Mouse (Mus musculus) forebrain, embryonic 15.5 days (tissue): Measurements from ENCODE around the gene Hmgcs1. TPM values are rescaled to one million over a fixed set of nuclear protein-coding genes. Genes with fewer than 3 reads are reported as not detected.

Source experiments
- ATAC-seq: fragments of 200-750 bp; cut with Nextera tagmentation; replicated peaks from 2 replicates; pipeline ENCODE4 v1.8.0; 2017; ENCODE audit warnings: mild to moderate bottlenecking, moderate TSS enrichment, moderate library complexity
- H3K27ac ChIP-seq: fragments of 300-500 bp; sonication (generic); replicated peaks from 2 replicates; pipeline ENCODE4 v1.5.1; 2015; ENCODE audit warnings: mild to moderate bottlenecking, inconsistent platforms
- H3K27me3 ChIP-seq: fragments of 300-500 bp; sonication (generic); 2 replicates; pipeline ENCODE4 v1.6.1; 2015; ENCODE audit warnings: inconsistent platforms
- H3K36me3 ChIP-seq: fragments of 300-500 bp; sonication (generic); 2 replicates; pipeline ENCODE4 v1.6.1; 2015; ENCODE audit warnings: mild to moderate bottlenecking, inconsistent platforms
- H3K4me1 ChIP-seq: fragments of 300-500 bp; sonication (generic); 2 replicates; pipeline ENCODE4 v1.6.1; 2015; ENCODE audit warnings: inconsistent platforms
- H3K4me2 ChIP-seq: fragments of 300-500 bp; sonication (generic); replicated peaks from 2 replicates; pipeline ENCODE4 v1.6.1; 2015; ENCODE audit warnings: mild to moderate bottlenecking, inconsistent platforms
- H3K4me3 ChIP-seq: fragments of 300-500 bp; sonication (generic); 2 replicates; pipeline ENCODE4 v1.5.1; 2015; ENCODE audit warnings: mild to moderate bottlenecking, inconsistent platforms
- H3K9ac ChIP-seq: fragments of 300-500 bp; sonication (generic); replicated peaks from 2 replicates; pipeline ENCODE4 v1.6.1; 2015; ENCODE audit warnings: mild to moderate bottlenecking, inconsistent platforms
- H3K9me3 ChIP-seq: fragments of 300-500 bp; sonication (generic); 2 replicates; pipeline ENCODE4 v1.6.1; 2016; ENCODE audit warnings: inconsistent platforms
- WGBS: fragments of 180-500 bp; shearing (Covaris S2); methylation state at CpG from one replicate; pipeline ENCODE4 v1.1.7; 2015; ENCODE audit warnings: mixed read lengths; 5-methylcytosine and 5-hydroxymethylcytosine counted together
- polyA plus RNA-seq: library from polyadenylated mRNA; unstranded; fragments of >200 nt; fragmentation: Nextera tagmentation; extraction: Ambion mirVana; gene quantifications from 2 replicates; pipeline ENCODE4 v1.2.1, GENCODE M21; 2015

The Hmgcs1 gene
- polyA plus RNA-seq, 1 experiment from 2014 or later, result 395 TPM

DNA sequence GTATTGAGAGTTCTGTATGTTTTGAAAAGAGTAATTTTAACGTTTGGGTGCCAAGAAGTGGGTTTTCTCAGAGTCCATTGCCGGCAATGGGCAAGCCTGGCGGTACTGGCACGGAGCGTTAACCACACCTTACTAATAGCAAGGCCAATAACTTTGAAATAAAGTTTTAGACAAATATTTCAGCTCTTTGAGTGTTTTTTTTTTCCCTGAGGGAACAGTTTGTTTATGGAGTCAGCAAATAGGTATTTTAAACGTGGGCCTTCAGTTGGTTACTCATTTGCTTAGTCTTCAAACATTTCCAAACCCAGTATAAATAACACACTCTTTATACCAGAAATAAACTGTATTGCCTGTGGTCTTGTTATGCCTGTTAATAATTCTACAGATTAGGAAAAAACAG lies 17.7 kb downstream of the Hmgcs1 start:
- 92% methylated on average over 6 of the region's 6 CpGs for WGBS
- Histone ChIP-seq H3K9me3 (no peaks in the 10 kb centered on the region), H3K4me1 (no peaks in the 10 kb centered on the region), H3K27ac (no peak overlapping the region), H3K4me3 (no peak overlapping the region), H3K9ac (no peak overlapping the region), H3K27me3 (no peaks in the 10 kb centered on the region), H3K4me2 (no peak overlapping the region), H3K36me3 (peaks cover 79% of the 10 kb centered on the region)
- ATAC-seq, result no peak

DNA sequence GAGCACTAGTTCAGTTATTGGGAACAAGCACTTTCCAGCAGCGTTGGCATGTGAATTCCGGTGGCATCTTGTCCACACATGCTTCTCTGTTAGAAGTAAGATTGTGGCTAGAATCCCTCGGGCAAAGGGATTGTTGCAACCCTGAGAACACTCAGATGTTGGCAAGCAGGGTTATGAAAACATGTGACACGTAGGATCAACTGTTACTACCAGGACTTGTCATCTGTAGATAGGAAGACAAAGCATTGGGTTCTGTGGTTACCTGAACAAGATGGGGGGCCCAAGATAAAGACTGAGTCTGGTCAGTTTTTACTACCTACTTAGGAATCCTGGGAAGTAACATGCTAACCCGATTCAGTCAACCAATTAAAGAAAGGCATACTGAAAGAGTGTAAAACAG lies 18.8 kb downstream of the Hmgcs1 start:
- 89% methylated on average over 5 of the region's 5 CpGs for WGBS
- Histone ChIP-seq H3K9me3 (no peaks in the 10 kb centered on the region), H3K27ac (no peak overlapping the region), H3K36me3 (peaks cover 70% of the 10 kb centered on the region), H3K9ac (no peak overlapping the region), H3K4me1 (no peaks in the 10 kb centered on the region), H3K4me2 (no peak overlapping the region), H3K4me3 (no peak overlapping the region), H3K27me3 (no peaks in the 10 kb centered on the region)
- ATAC-seq, result no peak

DNA sequence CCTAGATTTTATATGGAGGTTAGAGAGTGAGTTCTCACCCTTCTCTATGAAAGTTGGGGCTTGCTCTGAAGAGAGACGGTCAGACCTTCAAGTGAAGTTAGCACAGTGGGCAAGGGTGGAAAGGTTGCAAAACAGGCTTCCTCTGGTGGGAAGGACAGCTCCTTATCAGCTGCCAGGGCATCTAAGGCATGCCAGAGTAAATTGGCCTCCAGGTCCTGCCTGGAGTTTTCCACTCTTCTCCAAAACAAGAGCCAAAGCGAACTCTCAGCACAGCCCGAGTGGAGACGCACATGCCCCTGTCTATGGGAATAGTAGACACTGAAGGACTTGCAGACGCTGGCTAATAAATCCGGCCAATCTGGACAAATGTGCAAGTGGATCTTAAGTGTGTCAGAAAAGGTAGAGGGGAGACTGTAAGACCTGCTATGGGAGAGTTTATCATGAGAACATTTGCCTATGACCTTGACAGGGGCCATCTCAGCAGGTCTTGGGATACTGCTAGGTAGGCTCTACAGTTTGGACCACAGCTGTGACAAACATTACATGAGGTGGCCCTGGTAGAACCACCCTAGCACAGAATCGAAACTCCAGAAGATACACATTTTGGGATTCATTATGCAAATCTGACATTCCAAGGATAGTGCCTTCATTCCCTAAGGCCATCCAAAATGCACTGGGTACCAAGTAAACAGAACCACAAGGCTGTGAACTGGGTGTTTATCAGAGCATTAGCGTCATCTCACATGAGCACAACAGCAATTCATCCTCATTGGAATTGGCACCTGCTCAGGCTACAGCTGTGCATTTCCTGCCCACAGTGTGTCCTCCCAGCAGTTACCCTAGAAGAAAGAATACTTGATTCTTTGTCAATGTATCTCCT lies 19.4 kb downstream of the Hmgcs1 start:
- no peak overlapping the region for H3K27ac ChIP-seq
- no peak overlapping the region for H3K4me3 ChIP-seq
- no peak overlapping the region for H3K9ac ChIP-seq
- no peaks in the 10 kb centered on the region for H3K27me3 ChIP-seq
- H3K4me2 ChIP-seq, result no peak overlapping the region
- H3K36me3 ChIP-seq, result peaks cover 64% of the 10 kb centered on the region
- no peaks in the 10 kb centered on the region for H3K9me3 ChIP-seq
- no peaks in the 10 kb centered on the region for H3K4me1 ChIP-seq
- no peak; the same call in 1 of the 2 replicates for ATAC-seq
- WGBS, result 90% methylated on average over 8 of the region's 8 CpGs

DNA sequence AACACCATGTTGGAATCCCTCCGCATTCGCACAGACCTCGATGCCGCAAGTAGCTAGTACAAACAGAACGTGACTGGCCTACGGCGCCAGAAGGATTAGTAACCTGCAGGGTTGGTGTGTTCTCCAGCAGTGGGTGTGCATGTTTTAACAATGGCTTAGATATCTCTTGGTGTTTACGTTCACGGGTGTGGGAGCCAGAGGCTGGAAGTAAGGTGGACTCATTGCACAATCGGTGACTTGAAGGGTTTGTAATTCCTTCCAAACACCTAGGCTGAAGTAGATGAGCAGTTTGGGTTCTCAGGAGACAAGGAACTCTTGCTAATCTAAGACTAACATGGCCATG lies 20.1 kb downstream of the Hmgcs1 start:
- no peaks in the 10 kb centered on the region for H3K9me3 ChIP-seq
- no peak overlapping the region for H3K4me2 ChIP-seq
- no peak for ATAC-seq
- H3K9ac ChIP-seq, result no peak overlapping the region
- no peaks in the 10 kb centered on the region for H3K4me1 ChIP-seq
- H3K27me3 ChIP-seq, result no peaks in the 10 kb centered on the region
- peaks cover 58% of the 10 kb centered on the region for H3K36me3 ChIP-seq
- 85% methylated on average over 10 of the region's 10 CpGs for WGBS
- H3K4me3 ChIP-seq, result no peak overlapping the region
- H3K27ac ChIP-seq, result no peak overlapping the region

DNA sequence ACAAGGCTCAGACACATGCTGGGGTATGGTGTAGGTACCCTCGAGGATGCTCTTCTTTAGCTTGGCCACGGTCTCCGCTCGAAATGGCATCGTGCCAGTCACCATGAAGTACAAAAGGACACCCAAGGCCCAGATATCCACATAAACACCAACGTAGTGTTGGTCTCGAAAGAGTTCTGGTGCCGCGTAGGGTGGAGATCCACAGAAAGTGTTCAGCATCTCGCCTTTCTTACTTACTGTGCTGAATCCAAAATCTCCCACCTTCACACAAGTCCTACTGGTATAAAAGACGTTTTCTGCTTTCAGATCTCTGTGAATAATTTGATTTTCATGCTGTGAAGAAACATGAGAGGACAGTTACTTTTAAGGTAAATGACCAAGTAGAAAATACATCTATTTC lies 22.3 kb downstream of the Hmgcs1 start:
- H3K4me2 ChIP-seq, result no peak overlapping the region
- no peaks in the 10 kb centered on the region for H3K27me3 ChIP-seq
- no peaks in the 10 kb centered on the region for H3K9me3 ChIP-seq
- no peak overlapping the region for H3K9ac ChIP-seq
- H3K4me3 ChIP-seq, result no peak overlapping the region
- 90% methylated on average over 11 of the region's 11 CpGs for WGBS
- no peak overlapping the region for H3K27ac ChIP-seq
- H3K36me3 ChIP-seq, result peaks cover 40% of the 10 kb centered on the region
- ATAC-seq, result no peak
- H3K4me1 ChIP-seq, result no peaks in the 10 kb centered on the region

DNA sequence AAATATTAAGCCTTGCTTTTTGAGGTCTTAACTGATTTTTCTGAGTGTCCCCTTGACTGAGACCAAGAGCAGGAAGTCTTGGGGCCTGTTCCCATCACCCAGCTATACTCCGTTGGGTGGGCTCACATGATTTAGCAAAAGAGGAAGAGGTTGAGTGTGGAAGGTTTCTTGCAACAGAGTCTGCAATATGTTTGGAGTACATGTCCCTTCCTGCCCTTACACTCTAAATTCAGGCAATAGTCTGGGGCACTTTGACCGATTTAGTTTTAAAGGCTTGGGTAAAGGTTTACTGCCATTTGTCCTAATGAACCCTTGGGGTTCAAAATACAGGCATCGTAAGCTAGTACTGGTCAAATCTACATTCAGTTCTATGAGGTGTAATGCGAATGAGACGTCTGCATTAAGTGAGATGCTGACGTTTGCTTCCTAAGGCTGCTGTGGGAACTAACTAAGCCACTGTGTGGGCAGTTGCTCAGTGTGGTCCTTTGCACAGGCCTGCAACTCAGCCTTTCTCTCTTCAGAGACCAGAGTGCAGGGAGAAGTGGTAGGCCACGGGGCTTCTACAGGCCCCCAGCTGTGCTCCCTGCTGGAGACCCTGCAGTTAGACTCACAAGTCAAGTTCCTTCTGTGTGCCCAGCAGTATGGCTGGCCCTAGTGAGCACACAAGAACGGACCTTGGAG lies 23.1 kb downstream of the Hmgcs1 start:
- H3K9me3 ChIP-seq, result no peaks in the 10 kb centered on the region
- H3K9ac ChIP-seq, result no peak overlapping the region
- no peak overlapping the region for H3K4me3 ChIP-seq
- H3K4me2 ChIP-seq, result no peak overlapping the region
- H3K27ac ChIP-seq, result no peak overlapping the region
- peaks cover 35% of the 10 kb centered on the region for H3K36me3 ChIP-seq
- WGBS, result 75% methylated on average over 8 of the region's 8 CpGs
- 0 out of 2 replicates have a peak, but pooled peaks have one; percentile 12 for ATAC-seq
- H3K27me3 ChIP-seq, result no peaks in the 10 kb centered on the region
- H3K4me1 ChIP-seq, result no peaks in the 10 kb centered on the region

DNA sequence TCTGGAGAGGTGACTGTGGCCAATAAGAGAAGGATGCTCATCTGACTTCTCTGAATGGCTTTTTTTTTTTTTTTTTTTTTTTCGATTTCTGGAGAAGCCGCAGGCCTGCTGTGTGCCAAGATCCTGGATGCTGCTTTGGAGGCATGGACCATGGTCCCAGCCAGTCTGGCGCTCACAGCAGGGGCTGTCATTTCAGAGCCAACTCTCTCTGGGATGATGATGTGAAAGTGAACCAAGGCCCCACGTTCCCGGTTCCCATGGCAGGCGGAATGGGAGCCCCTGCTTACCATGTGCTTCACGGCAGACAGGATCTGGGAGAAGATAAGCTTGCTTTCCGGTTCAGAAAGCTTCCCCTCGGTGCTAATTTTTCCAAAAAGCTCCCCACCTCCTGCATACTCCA lies 23.6 kb downstream of the Hmgcs1 start:
- H3K4me2 ChIP-seq, result no peak overlapping the region
- H3K36me3 ChIP-seq, result peaks cover 30% of the 10 kb centered on the region
- H3K9me3 ChIP-seq, result no peaks in the 10 kb centered on the region
- no peaks in the 10 kb centered on the region for H3K4me1 ChIP-seq
- no peak overlapping the region for H3K4me3 ChIP-seq
- peak; percentile 49 for ATAC-seq
- no peak overlapping the region for H3K9ac ChIP-seq
- 69% methylated on average over 9 of the region's 9 CpGs for WGBS
- no peaks in the 10 kb centered on the region for H3K27me3 ChIP-seq
- H3K27ac ChIP-seq, result no peak overlapping the region

DNA sequence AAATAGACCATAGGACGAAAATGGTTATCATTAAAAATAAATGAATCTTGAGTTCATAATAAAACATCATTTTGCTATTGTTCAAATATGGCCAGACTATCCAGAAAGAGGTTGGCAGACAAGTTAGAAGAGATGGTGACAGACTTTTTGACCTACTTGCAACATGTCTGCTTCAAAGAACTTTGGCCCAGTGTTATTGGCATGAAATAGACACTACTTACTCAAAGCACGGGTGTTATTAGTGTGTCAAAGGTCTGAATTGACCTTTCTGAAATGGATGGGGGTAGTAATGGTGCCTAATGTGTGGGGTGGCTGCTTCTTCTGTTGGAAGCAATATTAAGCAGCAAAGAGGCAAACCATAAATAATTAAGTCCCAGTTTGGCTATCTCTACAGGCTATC lies 25.9 kb downstream of the Hmgcs1 start:
- no peak for ATAC-seq
- Histone ChIP-seq H3K4me2 (no peak overlapping the region), H3K36me3 (0 out of 2 replicates have a peak, but pooled peaks cover 9% of the 10 kb centered on the region), H3K9ac (no peak overlapping the region), H3K4me1 (no peaks in the 10 kb centered on the region), H3K4me3 (no peak overlapping the region), H3K27ac (no peak overlapping the region), H3K27me3 (no peaks in the 10 kb centered on the region), H3K9me3 (no peaks in the 10 kb centered on the region)
- WGBS, result 90% methylated on average over 2 of the region's 2 CpGs

DNA sequence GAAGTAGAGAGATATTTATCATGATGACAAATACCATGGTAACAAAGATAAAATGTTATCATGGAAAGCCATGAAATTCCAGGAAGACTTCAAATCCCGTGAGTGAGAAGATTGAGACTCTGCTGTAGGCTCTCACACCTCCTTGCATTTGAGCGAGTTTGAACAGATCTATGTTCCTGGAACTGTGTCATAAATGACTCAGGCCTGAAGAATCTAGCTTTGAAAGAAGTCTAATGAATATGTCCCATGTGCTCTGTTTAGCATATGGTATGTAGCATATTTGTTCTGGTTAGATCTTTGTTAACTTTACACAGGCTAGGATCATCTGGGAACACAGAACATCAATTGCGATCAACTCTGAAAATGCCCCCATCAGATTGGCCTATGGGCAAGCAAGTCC lies 32.3 kb downstream of the Hmgcs1 start:
- no peak for ATAC-seq
- Histone ChIP-seq H3K4me3 (no peak overlapping the region), H3K27ac (no peak overlapping the region), H3K4me1 (no peaks in the 10 kb centered on the region), H3K4me2 (no peak overlapping the region), H3K9ac (no peak overlapping the region), H3K36me3 (no peaks in the 10 kb centered on the region), H3K9me3 (no peaks in the 10 kb centered on the region), H3K27me3 (no peaks in the 10 kb centered on the region)
- 93% methylated on average over 3 of the region's 3 CpGs for WGBS

DNA sequence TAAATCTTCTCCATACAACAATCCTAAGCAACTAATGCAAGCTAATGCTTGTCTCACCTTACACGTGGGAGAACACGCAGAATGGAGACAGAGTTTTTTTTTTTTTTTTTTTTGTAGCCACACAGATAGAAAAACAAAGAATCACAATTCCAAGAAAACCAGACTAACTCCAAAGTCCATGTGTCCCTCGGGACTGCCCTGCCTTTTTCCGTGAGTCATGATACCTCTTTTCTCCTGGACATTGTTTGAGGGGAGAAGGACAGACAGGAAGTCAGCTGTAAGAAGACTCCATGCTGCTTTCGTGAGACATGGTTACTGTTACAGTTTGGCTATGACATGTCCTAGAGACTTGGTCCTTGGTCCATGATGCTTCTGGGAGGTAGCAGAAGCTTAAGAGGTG lies 33.2 kb downstream of the Hmgcs1 start:
- Histone ChIP-seq H3K9me3 (no peaks in the 10 kb centered on the region), H3K27ac (no peak overlapping the region), H3K9ac (no peak overlapping the region), H3K36me3 (no peaks in the 10 kb centered on the region), H3K4me1 (no peaks in the 10 kb centered on the region), H3K27me3 (no peaks in the 10 kb centered on the region), H3K4me2 (no peak overlapping the region), H3K4me3 (no peak overlapping the region)
- WGBS, result 87% methylated on average over 5 of the region's 5 CpGs
- no peak for ATAC-seq

DNA sequence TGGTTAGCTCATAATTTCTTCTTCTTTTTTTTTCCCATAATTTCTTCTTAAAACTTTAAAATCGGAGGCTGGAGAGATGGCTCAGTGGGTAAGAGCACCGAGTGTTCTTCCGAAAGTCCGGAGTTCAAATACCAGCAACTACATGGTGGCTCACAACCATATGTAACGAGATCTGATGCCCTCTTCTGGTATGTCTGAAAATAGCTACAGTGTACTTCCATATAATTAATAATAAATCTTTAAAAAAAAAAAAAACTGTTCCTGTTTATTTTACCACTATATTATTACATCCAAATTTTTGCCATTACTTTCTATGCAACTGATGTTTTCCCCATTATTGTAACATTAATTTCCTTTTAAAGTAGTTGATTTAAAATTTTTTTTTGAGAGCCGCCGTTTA lies 34.4 kb downstream of the Hmgcs1 start:
- Histone ChIP-seq H3K27ac (no peak overlapping the region), H3K36me3 (no peaks in the 10 kb centered on the region), H3K9ac (no peak overlapping the region), H3K4me1 (no peaks in the 10 kb centered on the region), H3K4me2 (no peak overlapping the region), H3K9me3 (no peaks in the 10 kb centered on the region), H3K4me3 (no peak overlapping the region), H3K27me3 (no peaks in the 10 kb centered on the region)
- WGBS, result 88% methylated on average over 7 of the region's 7 CpGs
- ATAC-seq, result no peak

DNA sequence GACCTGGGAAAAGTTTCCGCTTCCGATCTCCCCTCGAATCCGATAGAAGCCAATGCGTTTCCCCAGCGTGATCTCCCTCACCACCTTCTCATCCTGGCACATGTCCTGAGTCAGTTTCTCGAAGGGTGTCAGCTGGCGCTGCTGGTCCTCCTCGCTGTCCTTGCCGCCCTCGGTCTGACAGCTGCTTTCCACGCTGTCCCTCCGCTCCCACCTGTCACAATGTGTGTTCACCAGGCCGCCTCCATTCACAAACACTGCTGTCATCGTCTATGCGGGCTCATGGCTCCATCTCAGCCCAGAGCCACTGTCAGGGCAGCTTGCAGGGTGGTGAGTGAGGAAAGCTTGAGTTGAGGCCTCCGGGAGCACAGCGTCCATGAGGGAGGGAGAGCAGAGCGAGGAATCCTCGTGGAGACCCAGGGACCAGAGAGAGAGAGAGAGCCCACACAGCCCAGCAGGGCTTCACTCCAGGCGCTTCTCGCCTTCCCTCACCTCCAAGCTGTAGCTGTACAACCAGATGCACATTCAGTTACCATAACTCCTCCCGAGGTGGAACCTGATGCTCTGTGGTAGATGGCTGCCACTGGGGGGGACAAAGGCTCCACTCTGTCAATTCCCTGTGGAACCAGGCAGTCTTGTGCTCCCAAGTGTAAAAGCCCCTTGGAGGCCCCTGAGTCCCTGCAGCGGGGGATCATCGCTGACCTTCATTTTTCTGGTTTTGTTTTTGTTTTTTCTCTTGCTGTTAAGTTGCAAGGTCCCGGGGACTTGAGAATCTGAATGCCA lies 37.6 kb downstream of the Hmgcs1 start:
- H3K27me3 ChIP-seq, result no peaks in the 10 kb centered on the region
- H3K9me3 ChIP-seq, result no peaks in the 10 kb centered on the region
- no peak overlapping the region for H3K4me3 ChIP-seq
- H3K9ac ChIP-seq, result no peak overlapping the region
- no peaks in the 10 kb centered on the region for H3K36me3 ChIP-seq
- 67% methylated on average over 26 of the region's 26 CpGs for WGBS
- ATAC-seq, result no peak
- H3K4me1 ChIP-seq, result no peaks in the 10 kb centered on the region; the same call in 1 of the 2 replicates
- no peak overlapping the region for H3K27ac ChIP-seq
- H3K4me2 ChIP-seq, result no peak overlapping the region
